Mouse (Mus musculus) limb, embryonic 12.5 days (tissue): ENCODE results near the gene Dock8. TPM values are rescaled to one million over a fixed set of nuclear protein-coding genes. Genes with fewer than 3 reads are reported as not detected.

ENCODE experiments used
- ATAC-seq: fragments of 200-750 bp; cut with Nextera tagmentation; 2 replicates; pipeline ENCODE4 v1.8.0; 2017; ENCODE audit warnings: low read depth, moderate TSS enrichment; ENCODE audit not compliant: insufficient number of reproducible peaks, insufficient read depth, low FRiP score, low TSS enrichment
- H3K27ac ChIP-seq: fragments of 300-500 bp; sonication (generic); 2 replicates; pipeline ENCODE4 v1.5.1; 2016; ENCODE audit warnings: mild to moderate bottlenecking, moderate library complexity
- H3K27me3 ChIP-seq: fragments of 300-500 bp; sonication (generic); 2 replicates; pipeline ENCODE4 v1.6.1; 2016; ENCODE audit warnings: mild to moderate bottlenecking, moderate library complexity
- H3K36me3 ChIP-seq: fragments of 300-500 bp; sonication (generic); 2 replicates; pipeline ENCODE4 v1.6.1; 2016; ENCODE audit warnings: mild to moderate bottlenecking, moderate library complexity
- H3K4me1 ChIP-seq: fragments of 300-500 bp; sonication (generic); replicated peaks from 2 replicates; pipeline ENCODE4 v1.6.1; 2016
- H3K4me2 ChIP-seq: fragments of 300-500 bp; sonication (generic); 2 replicates; pipeline ENCODE4 v1.6.1; 2016; ENCODE audit warnings: mild to moderate bottlenecking, moderate library complexity
- H3K4me3 ChIP-seq: fragments of 300-500 bp; sonication (generic); replicated peaks from 2 replicates; pipeline ENCODE4 v1.5.1; 2016; ENCODE audit warnings: mild to moderate bottlenecking
- H3K9ac ChIP-seq: fragments of 300-500 bp; sonication (generic); replicated peaks from 2 replicates; pipeline ENCODE4 v1.6.1; 2016; ENCODE audit warnings: mild to moderate bottlenecking, moderate library complexity
- H3K9me3 ChIP-seq: fragments of 300-500 bp; sonication (generic); 2 replicates; pipeline ENCODE4 v1.6.1; 2016; ENCODE audit warnings: mild to moderate bottlenecking, moderate library complexity
- WGBS: fragments of 180-500 bp; shearing (Covaris S2); methylation state at CpG from one replicate; pipeline ENCODE4 v1.1.7; 2016; 5-methylcytosine and 5-hydroxymethylcytosine counted together
- polyA plus RNA-seq: library from polyadenylated mRNA; unstranded; fragments of >200 nt; fragmentation: Nextera tagmentation; extraction: Ambion mirVana; gene quantifications from 2 replicates; pipeline ENCODE4 v1.2.1, GENCODE M21; 2016

Dock8 gene
- polyA plus RNA-seq, 1 experiment from 2014 or later: 2.7 TPM

DNA sequence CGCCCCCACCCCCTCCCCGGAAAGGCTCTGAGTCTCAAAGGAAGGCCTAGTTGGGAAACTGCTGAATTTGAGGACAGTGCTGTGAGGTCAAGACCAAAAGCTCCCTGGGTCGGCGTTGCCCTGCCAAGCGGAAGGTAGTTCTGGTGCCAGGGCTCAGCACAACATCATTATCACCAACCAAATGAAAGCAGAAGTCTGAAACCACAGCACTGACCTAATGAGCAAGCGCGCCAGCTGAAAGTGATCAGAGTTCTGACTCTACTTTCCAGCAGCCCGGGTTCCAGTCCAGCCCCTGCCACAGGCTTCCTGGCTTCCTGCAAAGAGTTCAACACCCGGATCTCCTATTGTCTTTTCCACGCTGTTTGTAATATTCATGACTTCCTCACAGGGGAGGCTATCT lies 232.7 kb downstream of the Dock8 start:
- peaks cover 5% of the 10 kb centered on the region for H3K4me1 ChIP-seq
- no peaks in the 10 kb centered on the region for H3K36me3 ChIP-seq
- H3K27me3 ChIP-seq: peaks cover 6% of the 10 kb centered on the region; the same call in 1 of the 2 replicates
- H3K4me2 ChIP-seq: no peak overlapping the region
- H3K4me3 ChIP-seq: no peak overlapping the region
- ATAC-seq: no peak
- no peaks in the 10 kb centered on the region for H3K9me3 ChIP-seq
- 61% methylated on average over 10 of the region's 10 CpGs for WGBS
- H3K9ac ChIP-seq: no peak overlapping the region
- no peak overlapping the region for H3K27ac ChIP-seq

DNA sequence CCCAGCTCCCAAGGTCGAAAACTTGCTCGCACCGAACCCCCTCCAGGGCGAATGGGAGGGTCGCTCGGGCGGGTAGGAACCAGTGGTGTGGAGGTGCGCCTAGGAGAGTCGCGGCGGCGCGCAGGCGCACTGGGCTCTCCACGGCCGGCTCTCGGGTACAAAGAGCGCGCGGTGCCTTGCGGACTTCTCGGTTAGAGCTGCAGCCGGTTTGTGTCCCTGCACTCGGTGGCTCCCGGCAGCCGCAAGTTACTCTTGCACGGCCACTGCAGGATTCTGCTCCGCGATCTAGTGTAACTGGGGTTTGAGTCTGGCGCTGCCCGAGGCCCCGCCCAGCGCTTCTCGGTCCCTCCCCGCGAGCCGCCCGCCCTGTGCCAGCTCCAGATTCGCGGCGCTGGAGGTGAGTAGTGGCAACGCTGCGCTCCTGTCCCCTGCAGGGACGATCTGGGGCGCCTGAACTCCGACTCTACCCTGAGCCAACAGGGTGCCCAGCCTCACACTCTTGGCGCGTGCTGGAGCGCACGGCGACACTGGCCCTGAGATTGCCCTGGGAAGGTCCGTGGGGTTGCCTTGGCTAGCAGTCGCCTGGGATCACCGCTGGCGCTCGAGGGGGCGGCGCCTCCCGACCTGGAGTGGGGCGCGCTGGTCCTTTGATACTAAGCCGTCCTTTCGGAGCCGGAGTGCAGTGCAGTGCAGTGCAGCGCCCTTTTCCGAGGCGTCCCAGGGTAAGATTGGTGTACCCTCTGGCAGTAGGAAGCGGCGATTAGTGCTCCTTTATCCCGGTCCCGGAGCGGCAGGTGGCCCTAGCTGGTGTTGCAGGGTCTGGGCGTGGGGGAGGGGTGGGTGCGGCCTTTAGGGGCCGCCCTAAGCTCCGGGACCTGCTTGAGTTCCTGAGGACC lies 237.5 kb downstream of the Dock8 start, which contains the start of gene Kank1:
TSS of gene Kank1 (plus strand) at position 380 of the 896 bp plus-strand sequence.
- under 1% methylated on average over 76 of the region's 76 CpGs for WGBS
- peaks cover 26% of the 10 kb centered on the region for H3K27me3 ChIP-seq

DNA sequence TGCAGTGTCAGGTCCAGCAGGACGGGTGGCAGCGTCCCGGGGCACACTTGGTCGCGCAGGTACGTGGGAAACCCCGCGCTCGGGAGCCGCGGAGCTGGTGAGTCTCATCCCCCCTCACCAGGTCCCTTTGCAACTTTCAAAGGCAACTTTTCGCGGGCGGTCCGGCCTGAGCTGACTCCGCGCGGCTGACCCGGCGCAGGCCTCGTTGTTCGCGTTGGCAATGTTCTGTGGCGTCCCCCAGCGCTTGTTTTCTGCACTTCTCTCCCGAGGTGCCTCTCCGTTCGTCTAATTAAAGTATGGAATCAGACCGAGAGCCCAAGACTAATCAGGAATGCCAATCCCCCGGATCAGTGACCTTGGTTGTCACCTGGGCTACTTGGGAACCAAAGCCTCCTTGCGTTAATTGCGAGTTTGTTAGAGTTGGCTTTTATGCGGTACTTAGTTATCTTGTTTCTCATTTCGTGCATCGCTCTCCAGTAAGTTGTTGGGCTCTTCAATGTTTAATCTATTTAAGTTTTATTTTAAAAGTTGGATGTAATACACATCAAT lies 238.2 kb downstream of the Dock8 start:
- Histone ChIP-seq H3K4me2 (peak overlapping the region; percentile 99), H3K9ac (peak overlapping the region; percentile 53), H3K27ac (0 out of 2 replicates have a peak overlapping the region, but pooled peaks have one; percentile 12), H3K27me3 (peaks cover 26% of the 10 kb centered on the region), H3K9me3 (no peaks in the 10 kb centered on the region), H3K4me1 (peaks cover 14% of the 10 kb centered on the region), H3K4me3 (peak overlapping the region; percentile 51), H3K36me3 (no peaks in the 10 kb centered on the region)
- ATAC-seq: no peak
- under 1% methylated on average over 35 of the region's 35 CpGs for WGBS

More for the DNA sequence above, 237.5 kb downstream of the Dock8 start, which contains the start of gene Kank1:
- Histone ChIP-seq H3K4me2 (peak within 1 kb of the TSS; percentile 99), H3K27ac (peak within 1 kb of the TSS; percentile 41), H3K36me3 (no peaks in the 10 kb centered on the region), H3K4me3 (peak within 1 kb of the TSS; percentile 51), H3K4me1 (peaks cover 14% of the 10 kb centered on the region), H3K9ac (peak within 1 kb of the TSS; percentile 53), H3K9me3 (no peaks in the 10 kb centered on the region)
- ATAC-seq: peak; percentile 85

DNA sequence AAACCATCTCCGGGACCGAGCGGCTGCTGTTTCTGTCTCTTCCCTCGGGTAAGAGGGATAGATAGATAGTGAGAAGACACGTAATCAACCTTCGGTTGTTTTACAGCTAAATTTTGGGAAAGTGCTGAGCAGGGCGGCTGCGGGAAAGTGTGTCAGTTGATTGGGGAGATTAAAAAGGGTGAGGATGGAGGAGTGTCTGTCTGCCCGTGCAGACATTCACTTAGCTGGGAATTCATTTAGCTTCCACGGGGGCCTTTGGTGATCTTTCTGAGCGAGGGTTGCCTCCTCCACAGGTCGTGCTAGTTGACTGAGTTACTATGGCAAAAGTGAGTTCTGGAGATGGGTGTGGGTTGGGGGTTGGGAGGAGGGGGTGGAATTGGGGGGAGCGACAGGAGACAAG lies 238.8 kb downstream of the Dock8 start:
- Histone ChIP-seq H3K9me3 (no peaks in the 10 kb centered on the region), H3K27me3 (peaks cover 26% of the 10 kb centered on the region), H3K36me3 (no peaks in the 10 kb centered on the region), H3K4me3 (peak overlapping the region; percentile 51), H3K27ac (no peak overlapping the region), H3K4me2 (peak overlapping the region; percentile 99), H3K4me1 (peaks cover 14% of the 10 kb centered on the region), H3K9ac (no peak overlapping the region; the same call in 1 of the 2 replicates)
- 7% methylated on average over 13 of the region's 13 CpGs for WGBS
- no peak for ATAC-seq

DNA sequence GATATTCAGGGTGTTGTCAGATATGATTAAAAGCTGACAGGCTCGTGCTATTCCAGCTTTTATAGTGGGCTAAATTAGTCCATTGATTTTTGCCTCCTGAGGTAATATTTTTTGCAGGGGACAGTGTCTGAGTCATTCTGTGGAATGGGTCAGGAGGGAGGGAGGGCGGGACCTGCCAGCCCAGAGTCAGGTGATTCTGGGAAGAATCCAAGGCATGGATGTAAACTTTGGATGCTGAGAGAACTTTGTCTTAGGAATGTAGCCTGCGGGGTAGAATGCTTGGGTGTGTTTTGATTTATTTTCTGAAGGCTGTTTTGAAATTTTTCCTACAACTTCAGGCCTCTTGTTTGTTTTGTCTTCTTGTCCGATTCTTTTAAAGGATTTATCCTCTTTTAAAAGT lies 244.2 kb downstream of the Dock8 start:
- Histone ChIP-seq H3K27ac (no peak overlapping the region), H3K27me3 (peaks cover 5% of the 10 kb centered on the region), H3K9me3 (no peaks in the 10 kb centered on the region), H3K36me3 (no peaks in the 10 kb centered on the region), H3K4me3 (no peak overlapping the region), H3K9ac (no peak overlapping the region), H3K4me2 (no peak overlapping the region), H3K4me1 (peaks cover under 1% of the 10 kb centered on the region)
- no peak for ATAC-seq
- 79% methylated on average over 4 of the region's 4 CpGs for WGBS

DNA sequence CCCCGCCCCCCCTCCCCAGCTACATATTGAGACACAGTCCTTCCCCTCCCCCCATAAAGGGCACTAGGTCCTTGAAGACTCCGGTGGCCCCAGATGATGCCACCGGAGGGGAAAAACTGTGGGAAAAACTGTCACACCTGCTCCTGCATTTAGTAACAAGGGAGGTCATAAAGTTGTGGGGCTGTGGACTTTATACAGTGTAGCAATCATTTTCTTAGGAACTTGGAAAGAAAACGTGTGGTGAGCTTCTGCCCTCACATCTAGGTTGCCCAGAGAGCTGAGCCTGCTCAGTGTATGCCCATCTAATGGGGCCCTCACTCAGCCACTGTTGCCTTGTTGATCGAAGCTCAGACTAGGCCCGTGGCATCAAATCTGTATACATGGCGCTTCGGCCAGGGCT lies 246.7 kb downstream of the Dock8 start:
- WGBS: 90% methylated on average over 8 of the region's 8 CpGs
- Histone ChIP-seq H3K9me3 (no peaks in the 10 kb centered on the region), H3K27ac (no peak overlapping the region), H3K9ac (no peak overlapping the region), H3K4me2 (no peak overlapping the region), H3K4me1 (peaks cover 11% of the 10 kb centered on the region), H3K36me3 (no peaks in the 10 kb centered on the region), H3K4me3 (no peak overlapping the region), H3K27me3 (no peaks in the 10 kb centered on the region; the same call in 1 of the 2 replicates)
- ATAC-seq: no peak

DNA sequence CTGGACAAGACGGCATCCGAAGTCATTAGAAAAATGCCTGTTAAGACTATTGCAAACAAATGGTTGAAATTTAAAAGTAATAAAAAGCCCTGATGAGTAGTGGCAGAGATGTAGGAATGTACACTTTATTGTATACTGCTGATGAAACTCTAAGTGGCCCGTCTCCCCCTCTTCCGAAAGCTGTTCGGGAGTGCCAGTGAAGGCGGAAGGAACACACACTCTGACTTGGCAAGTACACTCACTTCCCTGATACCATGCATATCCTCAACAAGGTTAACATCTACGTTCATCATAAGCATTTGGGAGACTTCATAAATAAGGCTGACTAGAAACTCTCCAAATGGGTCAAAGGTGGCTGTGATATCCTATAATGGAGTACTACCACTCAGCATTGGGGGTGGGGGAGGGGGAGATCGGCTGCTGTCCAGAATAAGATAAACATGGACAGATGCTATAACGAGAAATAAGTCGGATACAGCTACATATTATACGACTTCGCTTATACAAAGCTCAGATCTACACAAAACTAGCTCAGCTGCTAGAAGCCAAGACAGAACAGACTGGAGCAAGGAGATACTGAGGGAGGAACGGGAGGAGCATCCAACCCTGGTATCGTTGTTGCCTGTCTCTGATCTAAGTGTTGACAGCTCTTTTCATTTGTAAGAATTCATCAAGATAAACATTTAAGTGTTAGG lies 248.7 kb downstream of the Dock8 start:
- no peak overlapping the region for H3K27ac ChIP-seq
- H3K9ac ChIP-seq: no peak overlapping the region
- H3K9me3 ChIP-seq: no peaks in the 10 kb centered on the region
- no peak for ATAC-seq
- H3K4me2 ChIP-seq: no peak overlapping the region
- peaks cover 11% of the 10 kb centered on the region for H3K4me1 ChIP-seq
- no peaks in the 10 kb centered on the region for H3K36me3 ChIP-seq
- H3K27me3 ChIP-seq: no peaks in the 10 kb centered on the region; the same call in 1 of the 2 replicates
- no peak overlapping the region for H3K4me3 ChIP-seq
- 86% methylated on average over 14 of the region's 14 CpGs for WGBS

DNA sequence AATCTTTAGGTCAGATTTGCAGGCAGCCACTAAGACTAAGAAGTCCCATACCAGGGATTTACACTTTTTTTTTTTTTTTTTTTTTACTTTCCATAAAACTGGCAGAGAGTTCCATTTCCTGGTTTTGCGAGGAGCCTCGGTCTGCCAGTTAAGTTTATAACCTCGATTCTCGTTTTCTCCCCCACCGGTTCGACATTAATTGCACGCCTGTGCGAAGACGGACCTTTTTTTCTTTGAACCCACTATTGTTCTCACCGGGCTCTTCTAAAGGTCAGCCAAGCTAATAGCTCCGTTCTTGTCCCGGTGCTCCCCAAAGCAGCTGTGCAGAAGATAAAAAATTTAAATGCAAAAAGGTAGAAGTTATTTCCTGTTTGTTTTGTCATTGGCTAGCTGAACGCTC lies 249.9 kb downstream of the Dock8 start:
- ATAC-seq: no peak
- Histone ChIP-seq H3K9ac (no peak overlapping the region), H3K27ac (no peak overlapping the region), H3K4me3 (no peak overlapping the region), H3K4me2 (peak overlapping the region; percentile 41), H3K4me1 (peaks cover 11% of the 10 kb centered on the region), H3K27me3 (no peaks in the 10 kb centered on the region), H3K36me3 (no peaks in the 10 kb centered on the region), H3K9me3 (no peaks in the 10 kb centered on the region)
- 24% methylated on average over 13 of the region's 13 CpGs for WGBS

DNA sequence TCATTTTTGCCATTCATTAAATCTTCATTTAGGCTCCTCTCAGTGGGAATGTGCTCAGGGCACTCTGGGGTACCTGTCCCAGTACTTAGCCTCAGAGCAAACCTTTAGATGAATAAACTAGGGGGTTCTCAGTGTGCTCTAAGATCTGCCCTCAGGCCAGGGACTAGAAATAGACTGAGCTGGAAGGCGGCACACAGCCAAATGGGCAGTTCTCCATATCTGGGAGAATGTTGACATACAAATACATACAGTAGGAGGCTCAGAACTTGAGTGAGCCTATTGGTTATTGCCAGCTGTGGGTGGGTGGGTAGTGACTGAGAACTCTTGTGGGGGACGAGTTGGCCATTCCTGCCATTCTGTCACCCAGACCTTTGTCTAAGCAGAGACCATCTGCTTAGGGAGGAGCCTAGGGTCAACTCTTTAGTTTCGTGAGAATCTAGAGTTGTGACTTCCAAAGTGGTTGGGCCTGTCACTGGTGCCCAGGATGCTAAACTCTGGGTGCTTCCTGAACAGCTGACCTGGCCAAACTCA lies 252.3 kb downstream of the Dock8 start:
- no peaks in the 10 kb centered on the region for H3K9me3 ChIP-seq
- H3K9ac ChIP-seq: no peak overlapping the region
- WGBS: 85% methylated on average over 3 of the region's 3 CpGs
- no peak overlapping the region for H3K4me2 ChIP-seq
- no peak overlapping the region for H3K27ac ChIP-seq
- no peak for ATAC-seq
- no peak overlapping the region for H3K4me3 ChIP-seq
- peaks cover 11% of the 10 kb centered on the region for H3K4me1 ChIP-seq
- no peaks in the 10 kb centered on the region for H3K27me3 ChIP-seq
- no peaks in the 10 kb centered on the region for H3K36me3 ChIP-seq
